Mouse (Mus musculus): Measurements from ENCODE around the gene Bri3. TPM values are rescaled to one million over a fixed set of nuclear protein-coding genes. Genes with fewer than 3 reads are reported as not detected.

The Bri3 gene
- total and polyA plus RNA-seq, 2 experiments from 2014 or later, result 18.2 to 114 TPM

- WGBS, result 66% methylated on average over 4 of the region's 4 CpGs
- Histone ChIP-seq H3K4me2 (ENCODE audit: low read depth, low read length) (no peak overlapping the region), H3K27ac (no peak overlapping the region), H3K4me1 (ENCODE audit: insufficient read depth, low read length) (peaks cover 12% of the 10 kb centered on the region), H3K36me3 (ENCODE audit: insufficient read depth, low read length) (0 out of 2 replicates have a peak, but pooled peaks cover 1% of the 10 kb centered on the region), H3K27me3 (ENCODE audit: insufficient read depth, low read length) (no peaks in the 10 kb centered on the region), H3K4me3 (ENCODE audit: low read length) (no peak overlapping the region), H3K9ac (replicated peaks; ENCODE audit: low read length) (no peak overlapping the region), H3K9me3 (ENCODE audit: low read length) (no peaks in the 10 kb centered on the region)
- DNase-seq (ENCODE audit: low spot score), result no peak
- no peak for ATAC-seq
- no peak for TF ChIP-seq CTCF (IDR thresholded peaks at IDR 0.05; ENCODE audit: low read depth)
These were observed 22.9 kb upstream of the Bri3 start for GRCm38 (mm10) chr5:144221305-144221704.

- ATAC-seq, result peak; percentile 80
- 2% methylated on average over 25 of the region's 25 CpGs for WGBS
- peak overlapping the region; percentile 84 for H3K27ac ChIP-seq
These were observed 21.3 kb upstream of the Bri3 start for GRCm38 (mm10) chr5:144222811-144223502.

DNA sequence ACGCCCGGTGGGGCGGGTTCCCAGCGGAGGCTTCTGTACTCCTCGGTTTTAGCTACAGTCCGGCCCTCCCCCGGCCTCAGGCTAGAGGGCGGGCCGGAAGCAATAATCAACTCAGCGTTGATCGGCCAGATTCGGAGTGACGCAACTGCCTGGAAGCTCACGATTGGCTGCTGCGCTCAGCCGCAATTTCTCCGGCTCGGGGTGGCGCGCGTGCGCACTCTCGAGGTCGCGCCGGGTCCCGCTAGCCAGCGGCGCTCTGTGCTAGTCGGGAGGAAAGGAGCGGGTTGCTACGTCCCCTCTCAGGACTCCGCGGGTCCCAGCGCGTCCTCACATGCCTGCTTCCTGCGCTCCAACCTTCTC lies 20.8 kb upstream of the Bri3 start, which contains the start of gene Tecpr1:
Gene Tecpr1, minus strand, starts transcription at position 113 of the 360 bp plus-strand sequence.
- DNase-seq (ENCODE audit: low spot score), result peak; percentile 97
- WGBS, result 2% methylated on average over 37 of the region's 37 CpGs
- peak within 1 kb of the TSS; percentile 76 for H3K4me3 ChIP-seq (ENCODE audit: low read length)
- ATAC-seq, result peak; percentile 96
- TF ChIP-seq CTCF (IDR thresholded peaks at IDR 0.05; ENCODE audit: low read depth), result peak; percentile 33
- H3K27ac ChIP-seq, result peak within 1 kb of the TSS; percentile 84
- H3K4me1 ChIP-seq (ENCODE audit: insufficient read depth, low read length), result peaks cover 12% of the 10 kb centered on the region
- H3K9ac ChIP-seq (replicated peaks; ENCODE audit: low read length), result peak within 1 kb of the TSS; percentile 74
- no peaks in the 10 kb centered on the region for H3K9me3 ChIP-seq (ENCODE audit: low read length)
- H3K36me3 ChIP-seq (ENCODE audit: insufficient read depth, low read length), result no peaks in the 10 kb centered on the region
- H3K4me2 ChIP-seq (ENCODE audit: low read depth, low read length), result peak within 1 kb of the TSS; percentile 91
- no peaks in the 10 kb centered on the region for H3K27me3 ChIP-seq (ENCODE audit: insufficient read depth, low read length)

More at GRCm38 (mm10) chr5:144222811-144223502, 21.3 kb upstream of the Bri3 start:
- DNase-seq (ENCODE audit: low spot score), result peak; percentile 59
- no peak for TF ChIP-seq CTCF (IDR thresholded peaks at IDR 0.05; ENCODE audit: low read depth)
- Histone ChIP-seq H3K9me3 (ENCODE audit: low read length) (no peaks in the 10 kb centered on the region), H3K9ac (replicated peaks; ENCODE audit: low read length) (peak overlapping the region; percentile 74), H3K4me3 (ENCODE audit: low read length) (peak overlapping the region; percentile 76), H3K4me2 (ENCODE audit: low read depth, low read length) (peak overlapping the region; percentile 91), H3K36me3 (ENCODE audit: insufficient read depth, low read length) (no peaks in the 10 kb centered on the region), H3K4me1 (ENCODE audit: insufficient read depth, low read length) (peaks cover 12% of the 10 kb centered on the region), H3K27me3 (ENCODE audit: insufficient read depth, low read length) (no peaks in the 10 kb centered on the region)

DNA sequence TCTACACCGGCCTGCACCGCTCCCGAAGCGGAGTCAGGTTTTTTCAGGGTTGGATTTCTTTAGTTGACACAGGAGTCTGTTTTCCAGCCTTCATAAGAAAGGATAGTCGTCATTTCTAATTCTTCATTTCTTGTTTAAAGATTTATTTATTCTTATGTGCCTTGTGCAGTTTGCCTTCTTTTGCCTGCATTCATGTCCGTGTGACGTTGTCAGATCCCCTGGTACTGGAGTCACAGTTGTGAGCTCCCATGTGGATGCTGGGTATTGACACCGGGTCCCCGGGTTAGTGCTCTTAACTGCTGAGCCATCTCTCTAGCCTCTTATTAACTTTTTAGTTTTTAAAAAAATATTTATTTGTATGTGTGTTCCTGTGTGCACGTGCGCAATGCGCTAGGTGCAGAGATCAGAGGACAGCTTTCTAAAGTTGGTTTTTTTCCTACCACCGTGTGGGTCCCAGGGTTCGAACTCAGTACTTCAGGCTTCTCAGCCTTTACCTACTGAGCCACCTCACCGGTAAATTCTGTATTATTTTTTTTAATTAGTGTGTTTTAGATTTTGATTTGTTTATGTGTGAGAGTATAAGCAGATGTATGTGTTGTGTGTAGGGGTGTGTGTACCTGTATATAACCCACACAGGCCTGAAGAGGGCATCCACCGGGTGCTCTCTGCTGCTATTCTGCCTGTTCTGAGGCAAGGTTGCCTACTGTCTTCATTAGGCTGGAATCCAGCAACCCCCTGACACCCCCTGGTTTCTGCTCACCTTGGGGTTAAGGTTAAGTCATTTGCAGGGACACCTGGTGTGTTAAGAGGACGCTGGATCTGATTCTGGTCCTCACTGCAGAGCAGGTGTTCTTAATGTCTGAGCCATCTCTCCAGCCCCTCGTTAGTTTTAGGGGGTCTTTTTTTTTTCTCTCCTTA lies 20.1 kb upstream of the Bri3 start:
- 23% methylated on average over 18 of the region's 18 CpGs for WGBS

DNA sequence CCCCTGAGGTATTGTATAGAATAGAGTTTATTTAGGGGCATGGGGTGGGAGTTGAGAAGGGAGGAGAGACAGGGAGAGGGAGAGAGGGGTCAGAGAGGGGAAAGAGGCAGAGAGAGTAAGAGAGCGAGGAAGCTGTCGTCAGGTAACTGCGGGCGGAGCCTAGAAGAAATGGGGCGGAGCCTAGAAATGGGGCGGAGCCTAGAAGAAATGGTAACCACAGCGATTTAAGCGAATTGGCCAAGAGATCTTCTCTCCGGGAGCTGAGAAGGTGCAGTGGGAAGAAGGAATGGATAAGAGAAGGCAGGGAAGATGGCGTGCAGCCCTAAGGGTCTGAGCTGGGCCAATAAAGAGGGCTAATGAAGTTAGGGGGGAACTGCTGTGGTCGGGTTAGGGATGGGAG lies 18.0 kb upstream of the Bri3 start:
- Histone ChIP-seq H3K9ac (replicated peaks; ENCODE audit: low read length) (no peak overlapping the region), H3K36me3 (ENCODE audit: insufficient read depth, low read length) (no peaks in the 10 kb centered on the region), H3K9me3 (ENCODE audit: low read length) (no peaks in the 10 kb centered on the region), H3K4me1 (ENCODE audit: insufficient read depth, low read length) (peaks cover 11% of the 10 kb centered on the region), H3K27ac (no peak overlapping the region), H3K4me2 (ENCODE audit: low read depth, low read length) (no peak overlapping the region), H3K4me3 (ENCODE audit: low read length) (no peak overlapping the region), H3K27me3 (ENCODE audit: insufficient read depth, low read length) (no peaks in the 10 kb centered on the region)
- no peak for TF ChIP-seq CTCF (IDR thresholded peaks at IDR 0.05; ENCODE audit: low read depth)
- ATAC-seq (no peak), DNase-seq (ENCODE audit: low spot score) (no peak)
- 30% methylated on average over 11 of the region's 11 CpGs for WGBS

More for the DNA sequence above, 20.1 kb upstream of the Bri3 start:
- Histone ChIP-seq H3K4me3 (ENCODE audit: low read length) (peak overlapping the region; percentile 76), H3K9me3 (ENCODE audit: low read length) (no peaks in the 10 kb centered on the region), H3K27me3 (ENCODE audit: insufficient read depth, low read length) (no peaks in the 10 kb centered on the region), H3K36me3 (ENCODE audit: insufficient read depth, low read length) (no peaks in the 10 kb centered on the region), H3K27ac (peak overlapping the region; percentile 84; the same call in 1 of the 2 replicates), H3K4me1 (ENCODE audit: insufficient read depth, low read length) (peaks cover 12% of the 10 kb centered on the region), H3K4me2 (ENCODE audit: low read depth, low read length) (peak overlapping the region; percentile 91), H3K9ac (replicated peaks; ENCODE audit: low read length) (peak overlapping the region; percentile 74)
- ATAC-seq, result no peak
- TF ChIP-seq CTCF (IDR thresholded peaks at IDR 0.05; ENCODE audit: low read depth), result no peak
- DNase-seq (ENCODE audit: low spot score), result no peak

- no peak overlapping the region for H3K27ac ChIP-seq
- H3K36me3 ChIP-seq (ENCODE audit: insufficient read depth, low read length), result no peaks in the 10 kb centered on the region
- TF ChIP-seq CTCF (IDR thresholded peaks at IDR 0.05; ENCODE audit: low read depth), result no peak
- 84% methylated on average over 7 of the region's 7 CpGs for WGBS
- H3K4me1 ChIP-seq (ENCODE audit: insufficient read depth, low read length), result no peaks in the 10 kb centered on the region
- DNase-seq (ENCODE audit: low spot score) (no peak), ATAC-seq (no peak)
- H3K9me3 ChIP-seq (ENCODE audit: low read length), result no peaks in the 10 kb centered on the region
- H3K9ac ChIP-seq (replicated peaks; ENCODE audit: low read length), result no peak overlapping the region
- no peak overlapping the region for H3K4me3 ChIP-seq (ENCODE audit: low read length)
- no peaks in the 10 kb centered on the region for H3K27me3 ChIP-seq (ENCODE audit: insufficient read depth, low read length)
- H3K4me2 ChIP-seq (ENCODE audit: low read depth, low read length), result no peak overlapping the region
These were observed 14.0 kb upstream of the Bri3 start for GRCm38 (mm10) chr5:144230216-144230615.
